ENCODE assay signal across 8 mouse cellular contexts in the genomic region with DNA sequence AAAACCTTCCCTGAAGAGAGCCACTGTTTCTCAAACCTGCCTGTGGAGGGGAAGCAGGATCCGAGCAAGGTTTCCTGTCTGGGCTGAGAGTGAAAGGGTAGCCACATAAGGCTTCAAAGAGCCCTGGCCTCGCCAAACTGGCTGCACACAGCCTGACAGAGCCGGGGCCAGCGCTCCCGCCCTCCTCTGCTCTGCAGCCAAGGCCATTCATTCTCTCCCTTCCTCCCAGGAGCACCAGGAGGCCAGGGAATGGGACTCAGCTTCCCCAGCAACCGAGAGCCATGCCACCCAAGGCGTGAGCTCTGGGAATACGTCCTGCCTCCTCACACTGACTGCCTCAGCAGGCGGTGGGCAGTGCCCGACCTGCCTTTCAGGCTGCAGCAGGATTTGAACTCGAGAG. TPM values are rescaled to one million over a fixed set of nuclear protein-coding genes. Genes with fewer than 3 reads are reported as not detected.
DNase-seq lines count a peak whose midpoint lies in the region; ATAC-seq and TF ChIP-seq lines count a peak whose summit lies in the region.

No protein-coding gene starts in this region.

- H3K4me1 ChIP-seq in lung, embryonic 14.5 days (ENCODE audit: insufficient read depth) = no peaks in the 10 kb centered on the region
- H3K4me1 ChIP-seq in lung, postnatal 0 days (ENCODE audit: insufficient read depth, low read depth, low read length) = peaks cover 12% of the 10 kb centered on the region
- peaks cover 22% of the 10 kb centered on the region for H3K4me1 ChIP-seq in heart, embryonic 12.5 days (replicated peaks)

- WGBS in lung, embryonic 14.5 days = 9% methylated on average over 11 of the region's 11 CpGs
- WGBS in lung, postnatal 0 days = 8% methylated on average over 11 of the region's 11 CpGs
- 6% methylated on average over 11 of the region's 11 CpGs for WGBS in heart, embryonic 12.5 days

- intact Hi-C loops in left cerebral cortex, postnatal 25 days (cut with DNase I) = loop anchor here (5.0 kb wide), 1 partner anchor 47 kb away; a partner anchor contains a TSS

- TF ChIP-seq CTCF in lung, embryonic 14.5 days (IDR thresholded peaks at IDR 0.05; ENCODE audit: low read depth) = no peak
- TF ChIP-seq CTCF in lung, postnatal 0 days (IDR thresholded peaks at IDR 0.05) = no peak

- peak overlapping the region; percentile 60 for H3K4me2 ChIP-seq in lung, embryonic 14.5 days
- no peak overlapping the region for H3K4me2 ChIP-seq in lung, postnatal 0 days (replicated peaks; ENCODE audit: low read depth, low read length)
- peak overlapping the region; percentile 91 for H3K4me2 ChIP-seq in heart, embryonic 12.5 days

- H3K27me3 ChIP-seq in lung, embryonic 14.5 days (ENCODE audit: insufficient read depth, low read length) = peaks cover 34% of the 10 kb centered on the region
- 0 out of 2 replicates have a peak, but pooled peaks cover 10% of the 10 kb centered on the region for H3K27me3 ChIP-seq in lung, postnatal 0 days (replicated peaks; ENCODE audit: insufficient read depth, low read length)
- peaks cover 59% of the 10 kb centered on the region for H3K27me3 ChIP-seq in heart, embryonic 12.5 days (replicated peaks)

- TF ChIP-seq EP300 in lung, postnatal 0 days (IDR thresholded peaks at IDR 0.05) = no peak

- H3K4me3 ChIP-seq in lung, embryonic 14.5 days (ENCODE audit: low read depth, low read length) = no peak overlapping the region
- H3K4me3 ChIP-seq in lung, postnatal 0 days (ENCODE audit: low read depth, low read length) = no peak overlapping the region
- peak overlapping the region; percentile 50 for H3K4me3 ChIP-seq in heart, embryonic 12.5 days

- H3K9me3 ChIP-seq in lung, embryonic 14.5 days (ENCODE audit: low read depth, low read length) = no peaks in the 10 kb centered on the region
- H3K9me3 ChIP-seq in lung, postnatal 0 days (ENCODE audit: low read length) = no peaks in the 10 kb centered on the region
- no peaks in the 10 kb centered on the region for H3K9me3 ChIP-seq in heart, embryonic 12.5 days (replicated peaks)

- no peaks in the 10 kb centered on the region for H3K36me3 ChIP-seq in lung, embryonic 14.5 days (ENCODE audit: insufficient read depth)
- H3K36me3 ChIP-seq in lung, postnatal 0 days (ENCODE audit: insufficient read depth, low read length) = no peaks in the 10 kb centered on the region
- H3K36me3 ChIP-seq in heart, embryonic 12.5 days = no peaks in the 10 kb centered on the region

- DNase-seq in lung, embryonic 14.5 days = peak; percentile 12
- no peak for DNase-seq in lung, postnatal 0 days (ENCODE audit: low spot score)
- peak; percentile 4 to 7 for DNase-seq in cerebellum, postnatal 36 days
- DNase-seq in left cerebral cortex, postnatal 25 days (ENCODE audit: low spot score in 2 of 2) = peak; percentile 27 to 66
- peak; percentile 29 to 51 for DNase-seq in right cerebral cortex, adult 2 months (ENCODE audit: low spot score in 2 of 2)
- no peak for DNase-seq in c-Kit-positive CD71-positive TER-119-positive erythroid progenitor cells, embryonic 14.5 days (ENCODE audit: low spot score)
- no peak for DNase-seq in natural killer cell, adult 2 months (ENCODE audit: low spot score in 2 of 2)

- no peak for ATAC-seq in lung, embryonic 14.5 days (ENCODE audit: insufficient read depth)
- ATAC-seq in lung, postnatal 0 days = no peak
- ATAC-seq in heart, embryonic 12.5 days (ENCODE audit: insufficient number of reproducible peaks, low FRiP score) = no peak

- H3K9ac ChIP-seq in lung, embryonic 14.5 days = no peak overlapping the region
- no peak overlapping the region for H3K9ac ChIP-seq in lung, postnatal 0 days (replicated peaks; ENCODE audit: low read depth)
- H3K9ac ChIP-seq in heart, embryonic 12.5 days = peak overlapping the region; percentile 43; the same call in 1 of the 2 replicates

- no peak overlapping the region for H3K27ac ChIP-seq in lung, embryonic 14.5 days (ENCODE audit: low read depth)
- no peak overlapping the region for H3K27ac ChIP-seq in lung, postnatal 0 days (ENCODE audit: low read length)
- no peak overlapping the region for H3K27ac ChIP-seq in heart, embryonic 12.5 days (ENCODE audit: poor library complexity, severe bottlenecking)

RNA-seq across cellular contexts. Expression of a gene that starts 1.5 kb away (rescaled TPM):
- polyA plus RNA-seq in lung, embryonic 14.5 days (2014; fragmentation: Nextera tagmentation; extraction: Ambion mirVana) = not detected in 2 replicates
- polyA plus RNA-seq in lung, postnatal 0 days (2015; fragmentation: Nextera tagmentation; extraction: Ambion mirVana) = not detected in 2 replicates
- polyA plus RNA-seq in heart, embryonic 12.5 days (2016; fragmentation: Nextera tagmentation; extraction: Ambion mirVana) = 0.17 and 0.36 TPM in 2 replicates
- total RNA-seq in left cerebral cortex, postnatal 25 days (2021) = 10 to 100 TPM; 18.0 to 19.6 TPM

RNA-seq across cellular contexts. Expression of a gene that starts 35.9 kb away (rescaled TPM):
- polyA plus RNA-seq in lung, embryonic 14.5 days (2014; fragmentation: Nextera tagmentation; extraction: Ambion mirVana) = 2.8 and 3.5 TPM in 2 replicates
- polyA plus RNA-seq in lung, postnatal 0 days (2015; fragmentation: Nextera tagmentation; extraction: Ambion mirVana) = 32.3 and 39.7 TPM in 2 replicates
- 6.2 and 6.8 TPM in 2 replicates for polyA plus RNA-seq in heart, embryonic 12.5 days (2016; fragmentation: Nextera tagmentation; extraction: Ambion mirVana)
- total RNA-seq in left cerebral cortex, postnatal 25 days (2021) = 1 to 10 TPM; 3.9 TPM

RNA-seq across cellular contexts. Expression of a gene that starts 48.8 kb away (rescaled TPM):
- polyA plus RNA-seq in lung, embryonic 14.5 days (2014; fragmentation: Nextera tagmentation; extraction: Ambion mirVana) = not detected in 2 replicates
- not detected in 2 replicates for polyA plus RNA-seq in lung, postnatal 0 days (2015; fragmentation: Nextera tagmentation; extraction: Ambion mirVana)
- not detected in 2 replicates for polyA plus RNA-seq in heart, embryonic 12.5 days (2016; fragmentation: Nextera tagmentation; extraction: Ambion mirVana)
- not detected for total RNA-seq in left cerebral cortex, postnatal 25 days (2021)

RNA-seq across cellular contexts. Expression of a gene that starts 50.1 kb away (rescaled TPM):
- 38.9 and 40.6 TPM in 2 replicates for polyA plus RNA-seq in lung, embryonic 14.5 days (2014; fragmentation: Nextera tagmentation; extraction: Ambion mirVana)
- 50.3 and 50.7 TPM in 2 replicates for polyA plus RNA-seq in lung, postnatal 0 days (2015; fragmentation: Nextera tagmentation; extraction: Ambion mirVana)
- 28.2 and 28.5 TPM in 2 replicates for polyA plus RNA-seq in heart, embryonic 12.5 days (2016; fragmentation: Nextera tagmentation; extraction: Ambion mirVana)
- total RNA-seq in left cerebral cortex, postnatal 25 days (2021) = 10 to 100 TPM; 12.1 to 15.9 TPM

RNA-seq across cellular contexts. Expression of a gene that starts 58.1 kb away (rescaled TPM):
- polyA plus RNA-seq in lung, embryonic 14.5 days (2014; fragmentation: Nextera tagmentation; extraction: Ambion mirVana) = 182 and 190 TPM in 2 replicates
- polyA plus RNA-seq in lung, postnatal 0 days (2015; fragmentation: Nextera tagmentation; extraction: Ambion mirVana) = 156 and 166 TPM in 2 replicates
- polyA plus RNA-seq in heart, embryonic 12.5 days (2016; fragmentation: Nextera tagmentation; extraction: Ambion mirVana) = 138 and 141 TPM in 2 replicates
- total RNA-seq in left cerebral cortex, postnatal 25 days (2021) = 10 to 100 TPM; 30.6 to 32.3 TPM

Comparison
In these comparisons a context has a peak if more than half of its experiments do, and no peak if none do; other contexts are left out.
1. DNase-seq: peak in lung, embryonic 14.5 days (single experiment), cerebellum, postnatal 36 days (2 of 2), left cerebral cortex, postnatal 25 days (2 of 2) and right cerebral cortex, adult 2 months (2 of 2); none in lung, postnatal 0 days (single experiment), c-Kit-positive CD71-positive TER-119-positive erythroid progenitor cells, embryonic 14.5 days (single experiment) and natural killer cell, adult 2 months (0 of 2).